Mouse (Mus musculus) T-helper 1 cell (primary cell): ENCODE results near the gene Eml3.

Source experiments
- in situ Hi-C: fragments of 300-600 bp; cut with MboI, MseI; formaldehyde crosslinking; loops from one replicate; pipeline ENCODE4 v1.15.1; 2025; ENCODE audit warnings: high pct_unique_total_duplicates

The Eml3 gene

GRCm38 (mm10) chr19:8984255-8984868 lies 55.0 kb downstream of the Eml3 start:
- in situ Hi-C loops, result no loop called here

DNA sequence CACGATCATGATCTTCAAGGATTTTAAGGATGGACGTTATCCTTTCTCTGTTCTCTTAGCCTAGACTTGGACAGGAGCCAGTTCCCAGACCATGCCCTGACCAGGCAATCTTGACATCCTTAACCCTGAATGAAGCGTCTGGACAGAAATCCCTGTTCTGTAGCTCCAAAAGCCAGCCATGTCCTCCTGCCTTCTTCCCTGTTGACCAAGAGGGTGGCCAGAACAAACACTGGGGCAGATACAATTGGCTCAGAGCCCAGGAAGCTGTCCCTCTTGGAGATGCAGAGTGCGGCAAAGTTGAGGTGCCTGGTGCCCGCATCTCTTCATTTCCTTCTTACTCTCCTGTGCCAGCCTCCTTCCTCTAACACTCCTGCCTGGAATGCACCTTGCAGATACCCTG lies 56.5 kb downstream of the Eml3 start:
- in situ Hi-C loops, result no loop called here

DNA sequence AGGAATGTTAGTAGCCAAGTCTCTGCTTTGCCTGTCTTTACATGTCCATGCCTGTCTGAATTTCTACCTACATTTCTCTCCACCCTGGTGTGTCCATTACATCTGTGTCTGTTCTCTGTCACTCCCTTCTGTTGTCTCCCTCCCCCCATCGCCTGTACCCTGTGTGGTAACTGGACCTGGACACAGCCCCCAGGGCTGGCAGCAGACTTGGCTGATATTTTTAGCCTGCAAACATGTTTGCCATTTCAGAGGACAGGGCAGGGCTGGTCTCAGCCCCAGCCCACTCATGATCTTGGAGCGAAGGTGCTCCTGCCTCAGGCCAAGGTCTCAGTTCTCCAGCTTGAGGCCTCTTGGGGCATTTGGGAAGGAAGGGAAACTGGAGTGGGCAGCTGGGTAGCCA lies 58.5 kb downstream of the Eml3 start:
- in situ Hi-C loops, result no loop called here

- in situ Hi-C loops, result no loop called here
These were observed 59.2 kb downstream of the Eml3 start for GRCm38 (mm10) chr19:8988346-8989065.

- in situ Hi-C loops, result no loop called here
These were observed 59.8 kb downstream of the Eml3 start, which contains the start of gene Ahnak for GRCm38 (mm10) chr19:8989066-8989566. Gene Ahnak (plus strand): TSS chr19:8989284.

DNA sequence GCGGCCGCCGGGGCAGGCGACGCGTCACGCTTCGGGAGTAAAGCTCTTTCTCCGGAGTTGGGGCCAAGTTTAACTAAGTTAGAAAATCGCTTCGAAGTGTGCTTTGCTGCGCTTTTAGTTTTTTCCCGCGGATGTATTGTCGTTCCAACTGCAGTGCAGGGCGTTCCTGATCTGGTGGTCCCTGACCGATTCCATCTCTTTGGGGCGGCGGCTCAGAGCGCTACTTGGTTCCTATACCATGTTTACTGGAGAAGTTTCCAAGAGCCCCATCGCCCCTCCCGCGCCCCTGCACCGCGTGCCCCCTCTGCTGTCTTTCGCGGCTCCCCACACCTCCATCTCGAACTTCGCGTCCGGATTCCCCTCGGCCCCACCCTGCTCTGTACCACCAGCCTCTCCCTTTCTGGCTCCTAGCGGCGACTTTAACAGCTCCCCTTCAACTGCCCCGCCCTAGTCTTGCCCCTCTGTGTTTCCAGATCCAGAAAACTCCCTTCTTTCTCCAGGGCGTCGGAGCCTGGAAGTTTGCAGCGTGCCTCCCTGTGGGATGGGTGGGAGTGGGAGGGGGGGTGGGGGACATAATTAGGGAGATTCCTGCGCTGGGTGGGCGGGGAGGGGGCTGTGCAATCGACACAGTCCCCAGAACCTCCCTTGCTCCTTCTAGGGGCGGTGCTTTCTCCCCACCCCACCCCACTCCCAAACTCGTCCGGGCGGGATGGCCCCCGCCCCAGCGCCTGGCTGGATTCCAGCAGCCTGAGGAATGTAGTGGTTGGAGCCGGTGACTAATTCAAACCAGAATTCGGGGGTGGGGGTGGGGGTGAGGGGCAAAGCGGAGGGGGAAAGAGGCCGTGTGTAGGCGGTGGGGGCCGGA lies 60.4 kb downstream of the Eml3 start:
- in situ Hi-C loops, result loop anchor here (5.0 kb wide), 1 partner anchor 63 kb away; no protein-coding TSS in a partner anchor

- in situ Hi-C loops, result loop anchor here (5.0 kb wide), 1 partner anchor 62 kb away; no protein-coding TSS in a partner anchor
These were observed 61.2 kb downstream of the Eml3 start for GRCm38 (mm10) chr19:8990432-8991102.
